Mouse (Mus musculus) thymus, adult 2 months (tissue): ENCODE results near the gene Rreb1.

Source experiments
- CTCF ChIP-seq: fragments of 200-500 bp; IDR thresholded peaks from 2 replicates; pipeline ENCODE4 v1.5.1; 2012; ENCODE audit warnings: mild to moderate bottlenecking, control low read depth, low read length, moderate library complexity, borderline replicate concordance; ENCODE audit not compliant: control insufficient read depth, poor library complexity, insufficient read depth; ENCODE audit errors: extremely low read depth
- POLR2A ChIP-seq: fragments of 200-500 bp; IDR thresholded peaks from 2 replicates; pipeline ENCODE4 v1.6.1; 2012; ENCODE audit warnings: mild to moderate bottlenecking, low read length, control low read depth, moderate library complexity; ENCODE audit not compliant: control insufficient read depth, poor library complexity, insufficient read depth; ENCODE audit errors: extremely low read depth

DNA sequence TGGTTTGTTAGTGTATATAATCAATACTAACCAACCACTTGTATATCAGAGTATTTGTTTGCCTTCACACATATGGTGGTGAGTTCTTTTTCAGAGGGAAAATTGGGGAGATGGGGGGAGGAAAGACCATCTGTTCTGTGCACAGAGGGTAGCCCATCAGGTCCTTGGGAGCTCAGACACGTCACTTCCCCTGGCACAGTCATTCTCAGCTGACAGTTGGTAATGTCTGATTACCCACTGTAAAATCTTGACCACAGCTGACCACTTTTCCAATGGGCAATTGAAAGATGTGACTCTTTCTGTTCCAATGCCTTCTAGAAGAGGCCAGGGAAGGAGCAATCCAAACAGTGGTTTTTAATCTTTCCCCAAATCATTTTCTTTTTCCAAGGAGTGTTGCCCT lies 101.8 kb downstream of the Rreb1 start:
- TF ChIP-seq CTCF (no peak), POLR2A (no peak)
